Mouse (Mus musculus) common myeloid progenitor, adult 5-6 weeks (primary cell): Measurements from ENCODE around the gene Ccndbp1. TPM values are rescaled to one million over a fixed set of nuclear protein-coding genes. Genes with fewer than 3 reads are reported as not detected.
"Not testable (repeated sequence)": the region's sequence is repeated elsewhere in the genome, so short reads cannot be mapped to it uniquely, and the experiment has no call there.

Source experiments
- ATAC-seq: replicated peaks from 2 replicates; pipeline ENCODE4 v1.8.0; 2016; ENCODE audit warnings: low read depth, mild to moderate bottlenecking, moderate TSS enrichment, inconsistent platforms; ENCODE audit not compliant: poor library complexity, severe bottlenecking
- total RNA-seq: library from RNA; stranded (forward); fragments of 200-1000, 187-1606 nt; gene quantifications from 2 replicates; pipeline ENCODE4 v1.2.3, GENCODE M21; 2017

Gene Ccndbp1
- total RNA-seq, 1 experiment from 2014 or later = 53.0 TPM

- not testable (repeated sequence) for ATAC-seq
Measured at GRCm38 (mm10) chr2:120996607-120997006, 11.6 kb upstream of the Ccndbp1 start.

- ATAC-seq = no peak
Measured at GRCm38 (mm10) chr2:120998863-120999262, 9.3 kb upstream of the Ccndbp1 start.

GRCm38 (mm10) chr2:121003586-121003985 lies 4.6 kb upstream of the Ccndbp1 start:
- no peak for ATAC-seq

GRCm38 (mm10) chr2:121004018-121004811 lies 4.0 kb upstream of the Ccndbp1 start:
- no peak for ATAC-seq

GRCm38 (mm10) chr2:121006986-121007385 lies 1.2 kb upstream of the Ccndbp1 start:
- ATAC-seq = no peak

GRCm38 (mm10) chr2:121008664-121009007 lies 433 bp downstream of the Ccndbp1 start:
- ATAC-seq = 0 out of 2 replicates have a peak, but pooled peaks have one; percentile 6

- ATAC-seq = no peak
Measured at GRCm38 (mm10) chr2:121009071-121009677, 971 bp downstream of the Ccndbp1 start.

GRCm38 (mm10) chr2:121012676-121013075 lies 4.5 kb downstream of the Ccndbp1 start:
- ATAC-seq = no peak

- no peak for ATAC-seq
Measured at GRCm38 (mm10) chr2:121015507-121015906, 7.3 kb downstream of the Ccndbp1 start.

GRCm38 (mm10) chr2:121016226-121016625 lies 8.0 kb downstream of the Ccndbp1 start:
- ATAC-seq = no peak

- ATAC-seq = no peak
Measured at GRCm38 (mm10) chr2:121017151-121017550, 8.9 kb downstream of the Ccndbp1 start.

- no peak for ATAC-seq
Measured at GRCm38 (mm10) chr2:121022918-121023317, 14.7 kb downstream of the Ccndbp1 start.

- peak; percentile 81 for ATAC-seq
Measured at GRCm38 (mm10) chr2:121036733-121037341, 28.6 kb downstream of the Ccndbp1 start, which contains the start of gene Epb42. Gene Epb42, minus strand, starts transcription at chr2:121037072.

GRCm38 (mm10) chr2:121038851-121039250 lies 30.6 kb downstream of the Ccndbp1 start:
- ATAC-seq = not testable (repeated sequence)

GRCm38 (mm10) chr2:121039382-121039781 lies 31.2 kb downstream of the Ccndbp1 start:
- ATAC-seq = no peak

GRCm38 (mm10) chr2:121041098-121041497 lies 32.9 kb downstream of the Ccndbp1 start:
- peak; percentile 61; the same call in 1 of the 2 replicates for ATAC-seq

- no peak for ATAC-seq
Measured at GRCm38 (mm10) chr2:121045653-121046052, 37.5 kb downstream of the Ccndbp1 start.

- no peak for ATAC-seq
Measured at GRCm38 (mm10) chr2:121052176-121052575, 44.0 kb downstream of the Ccndbp1 start.

GRCm38 (mm10) chr2:121054060-121054459 lies 45.9 kb downstream of the Ccndbp1 start:
- ATAC-seq = no peak

GRCm38 (mm10) chr2:121055915-121056314 lies 47.7 kb downstream of the Ccndbp1 start:
- ATAC-seq = 0 out of 2 replicates have a peak, but pooled peaks have one; percentile 11

GRCm38 (mm10) chr2:121057997-121058396 lies 49.8 kb downstream of the Ccndbp1 start:
- no peak for ATAC-seq
